Mouse (Mus musculus) heart, adult 2 months (tissue): ENCODE data around the gene Btbd6.

Experiments
- EP300 ChIP-seq: fragments of 200-500 bp; IDR thresholded peaks from 2 replicates; pipeline ENCODE4 v1.6.1; 2011; ENCODE audit warnings: low read depth, low read length, control low read depth; ENCODE audit not compliant: insufficient read depth
- POLR2A ChIP-seq: fragments of 200-500 bp; IDR thresholded peaks from 2 replicates; pipeline ENCODE4 v1.6.1; 2011; ENCODE audit warnings: mild to moderate bottlenecking, low read depth, low read length, control low read depth; ENCODE audit not compliant: insufficient read depth

- TF ChIP-seq POLR2A (no peak), EP300 (no peak)
Measured at GRCm38 (mm10) chr12:112968943-112969342, 7.3 kb upstream of the Btbd6 start.
